Mouse (Mus musculus) E14TG2a.4 (cell line): ENCODE measurements around the gene Lpin2.

Source experiments
- CTCF ChIP-seq: conservative IDR thresholded peaks from 2 replicates; pipeline ENCODE4 v1.5.1; 2014; ENCODE audit warnings: low read length
- NANOG ChIP-seq: IDR thresholded peaks from 2 replicates; pipeline ENCODE4 v1.6.1; 2014; ENCODE audit warnings: borderline replicate concordance, low read length, mixed read lengths
- POU5F1 ChIP-seq: IDR thresholded peaks from 2 replicates; pipeline ENCODE4 v1.6.1; 2014; ENCODE audit warnings: low read length, borderline replicate concordance

GRCm38 (mm10) chr17:71227128-71227895, 45.0 kb downstream of the Lpin2 start:
- TF ChIP-seq CTCF = no peak
- no peak for TF ChIP-seq NANOG
- no peak for TF ChIP-seq POU5F1
